Mouse (Mus musculus) kidney, adult 11 months (tissue): ENCODE measurements around the gene Cog4.
A peak's percentile ranks its signal among the peaks of the same experiment; 100 is the strongest.
"Not testable (repeated sequence)": the region's sequence is repeated elsewhere in the genome, so short reads cannot be mapped to it uniquely, and the experiment has no call there.

Experiments used
- DNase-seq: peaks from one replicate; pipeline ENCODE4 v3.0.0; 2022

Cog4 gene

GRCm38 (mm10) chr8:110926690-110927089, 80.3 kb downstream of the Cog4 start:
- no peak for DNase-seq

GRCm38 (mm10) chr8:110928435-110928834, 82.0 kb downstream of the Cog4 start:
- DNase-seq = no peak

GRCm38 (mm10) chr8:110929066-110929465, 82.7 kb downstream of the Cog4 start:
- no peak for DNase-seq

- DNase-seq = not testable (repeated sequence)
These were observed 83.3 kb downstream of the Cog4 start for GRCm38 (mm10) chr8:110929672-110930071.

- peak; percentile 72 for DNase-seq
These were observed 85.0 kb downstream of the Cog4 start for GRCm38 (mm10) chr8:110931176-110931939.
